Mouse (Mus musculus) brain, embryonic 14.5 days (tissue): Measurements from ENCODE around the gene Maats1.

Source experiments
- CTCF ChIP-seq: fragments of 200-500 bp; IDR thresholded peaks from 2 replicates; pipeline ENCODE4 v1.5.1; 2012; ENCODE audit warnings: inconsistent platforms, mild to moderate bottlenecking, moderate library complexity, borderline replicate concordance; ENCODE audit not compliant: insufficient read depth, insufficient read length; ENCODE audit errors: extremely low read depth
- POLR2A ChIP-seq: fragments of 200-500 bp; IDR thresholded peaks from 2 replicates; pipeline ENCODE4 v1.6.1; 2012; ENCODE audit warnings: mild to moderate bottlenecking, inconsistent platforms, borderline replicate concordance; ENCODE audit not compliant: poor library complexity, insufficient read depth, insufficient read length, severe bottlenecking; ENCODE audit errors: extremely low read depth

- TF ChIP-seq CTCF, result no peak
- TF ChIP-seq POLR2A, result no peak
These were observed 5.6 kb upstream of the Maats1 start for GRCm38 (mm10) chr16:38347588-38347987.
